Mouse (Mus musculus) small intestine, adult 2 months (tissue): ENCODE measurements around the gene Pcgf2.

ENCODE experiments used
- CTCF ChIP-seq: fragments of 200-500 bp; IDR thresholded peaks from 2 replicates; pipeline ENCODE4 v1.5.1; 2012; ENCODE audit warnings: low read depth, mild to moderate bottlenecking, control low read depth, inconsistent platforms, low read length, moderate library complexity, mixed read lengths; ENCODE audit not compliant: insufficient replicate concordance, insufficient read length; ENCODE audit errors: extremely low read depth
- POLR2A ChIP-seq: fragments of 200-500 bp; IDR thresholded peaks from 2 replicates; pipeline ENCODE4 v1.6.1; 2012; ENCODE audit warnings: low read depth, mild to moderate bottlenecking, control low read depth, inconsistent platforms, low read length, moderate library complexity

- TF ChIP-seq CTCF: no peak
- no peak for TF ChIP-seq POLR2A
Measured at GRCm38 (mm10) chr11:97642746-97643145, 57.6 kb downstream of the Pcgf2 start.
